Mouse (Mus musculus) limb, embryonic 14.5 days (tissue): ENCODE data around the gene Hepacam2. TPM values are rescaled to one million over a fixed set of nuclear protein-coding genes. Genes with fewer than 3 reads are reported as not detected.
A peak's percentile ranks its signal among the peaks of the same experiment; 100 is the strongest.

Experiments
- ATAC-seq: fragments of 200-750 bp; cut with Nextera tagmentation; 2 replicates; pipeline ENCODE4 v1.8.0; 2017; ENCODE audit warnings: low read depth, moderate number of reproducible peaks, moderate TSS enrichment; ENCODE audit not compliant: low FRiP score
- DNase-seq: peaks from one replicate; pipeline ENCODE4 v3.0.0-alpha.2; 2015; ENCODE audit warnings: low spot score
- H3K27ac ChIP-seq: fragments of 300-500 bp; sonication (generic); replicated peaks from 2 replicates; pipeline ENCODE4 v1.5.1; 2014; ENCODE audit warnings: low read depth, mild to moderate bottlenecking, low read length, moderate library complexity, mixed read lengths
- H3K27me3 ChIP-seq: fragments of 300-500 bp; sonication (generic); 2 replicates; pipeline ENCODE4 v1.6.1; 2014; ENCODE audit warnings: low read length, mixed read lengths; ENCODE audit not compliant: control insufficient read depth, insufficient read depth
- H3K36me3 ChIP-seq: fragments of 300-500 bp; sonication (generic); 2 replicates; pipeline ENCODE4 v1.6.1; 2014; ENCODE audit warnings: mild to moderate bottlenecking, low read length, moderate library complexity, mixed read lengths; ENCODE audit not compliant: control insufficient read depth, insufficient read depth
- H3K4me1 ChIP-seq: fragments of 300-500 bp; sonication (generic); 2 replicates; pipeline ENCODE4 v1.6.1; 2014; ENCODE audit warnings: antibody characterized with exemption, low read length, mixed read lengths; ENCODE audit not compliant: control insufficient read depth, insufficient read depth
- H3K4me2 ChIP-seq: fragments of 300-500 bp; sonication (generic); replicated peaks from 2 replicates; pipeline ENCODE4 v1.6.1; 2014; ENCODE audit warnings: low read depth, mild to moderate bottlenecking, low read length, moderate library complexity; ENCODE audit not compliant: severe bottlenecking
- H3K4me3 ChIP-seq: fragments of 300-500 bp; sonication (generic); replicated peaks from 2 replicates; pipeline ENCODE4 v1.5.1; 2014; ENCODE audit warnings: low read length
- H3K9ac ChIP-seq: fragments of 300-500 bp; sonication (generic); 2 replicates; pipeline ENCODE4 v1.6.1; 2014; ENCODE audit warnings: mild to moderate bottlenecking, low read depth, low read length, moderate library complexity; ENCODE audit not compliant: severe bottlenecking
- H3K9me3 ChIP-seq: fragments of 300-500 bp; sonication (generic); 2 replicates; pipeline ENCODE4 v1.6.1; 2016; ENCODE audit warnings: low read length; ENCODE audit not compliant: control insufficient read depth
- POLR2A ChIP-seq: fragments of 200-500 bp; IDR thresholded peaks from 2 replicates; pipeline ENCODE4 v1.8.0; 2012; ENCODE audit warnings: inconsistent platforms, mild to moderate bottlenecking, moderate library complexity, borderline replicate concordance; ENCODE audit not compliant: insufficient read depth, insufficient read length; ENCODE audit errors: extremely low read depth
- WGBS: fragments of 180-500 bp; shearing (Covaris S2); extraction: QIAGEN DNeasy Blood & Tissue Kit; methylation state at CpG from one replicate; pipeline ENCODE4 v1.1.7; 2014; 5-methylcytosine and 5-hydroxymethylcytosine counted together
- polyA plus RNA-seq, 2 experiments: library from polyadenylated mRNA; depleted of rRNA in 1 of 2; stranded (reverse) in 1 of 2; unstranded in 1 of 2; fragments of >200 nt; fragmentation: Nextera tagmentation in 1 of 2; extraction: Ambion mirVana in 1 of 2; gene quantifications; 2 replicates each; pipeline versions ENCODE4 v1.2.1 to v1.2.3; 2012 to 2014

Hepacam2 gene
- polyA plus RNA-seq, 2 experiments, result 0.34 TPM; not detected in 1

DNA sequence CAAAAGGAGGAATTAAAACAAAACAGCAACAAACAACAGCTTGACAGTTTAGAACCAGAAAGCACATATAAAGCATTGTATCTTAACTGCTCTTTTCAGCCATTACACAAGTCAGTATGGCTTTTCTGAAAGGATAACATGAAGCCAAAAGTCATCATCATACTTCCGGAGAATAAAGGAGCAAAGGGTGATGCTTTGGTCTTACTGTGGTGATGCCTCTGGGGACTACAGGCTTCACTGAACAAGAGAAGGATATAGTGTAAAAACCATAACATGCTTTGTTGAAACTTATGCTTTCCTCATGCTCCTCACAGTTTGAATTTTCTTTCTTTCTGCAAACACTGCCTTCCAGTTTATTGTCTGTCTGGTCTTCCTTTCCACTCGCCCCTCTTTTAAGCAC, 34.5 kb downstream of the Hepacam2 start:
- Histone ChIP-seq H3K9ac (no peak overlapping the region), H3K4me1 (no peaks in the 10 kb centered on the region), H3K4me3 (no peak overlapping the region), H3K9me3 (no peaks in the 10 kb centered on the region), H3K27ac (no peak overlapping the region), H3K36me3 (no peaks in the 10 kb centered on the region), H3K27me3 (no peaks in the 10 kb centered on the region), H3K4me2 (no peak overlapping the region)
- no peak for TF ChIP-seq POLR2A
- DNase-seq (no peak), ATAC-seq (no peak)
- WGBS, result 81% methylated on average over 2 of the region's 2 CpGs

DNA sequence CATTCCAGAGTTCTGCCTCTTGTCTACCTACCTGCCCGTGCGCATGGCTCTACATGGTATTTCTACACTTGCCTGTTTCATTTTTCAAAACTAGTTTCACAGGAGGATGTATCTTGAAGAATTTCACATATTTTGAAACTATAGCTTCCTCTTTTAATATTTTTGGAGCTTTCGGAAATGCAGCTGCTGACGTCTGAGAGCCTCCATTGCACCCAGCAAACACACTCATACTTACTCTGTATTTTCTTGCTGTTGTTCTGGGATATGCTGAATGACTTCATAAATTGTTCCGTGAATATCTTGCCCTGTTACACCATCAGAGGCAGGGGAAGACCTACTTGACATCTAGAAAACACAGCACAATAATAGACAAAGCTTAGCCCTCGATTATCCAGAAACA, 35.1 kb downstream of the Hepacam2 start:
- WGBS, result 52% methylated on average over 6 of the region's 6 CpGs
- no peak for ATAC-seq

DNA sequence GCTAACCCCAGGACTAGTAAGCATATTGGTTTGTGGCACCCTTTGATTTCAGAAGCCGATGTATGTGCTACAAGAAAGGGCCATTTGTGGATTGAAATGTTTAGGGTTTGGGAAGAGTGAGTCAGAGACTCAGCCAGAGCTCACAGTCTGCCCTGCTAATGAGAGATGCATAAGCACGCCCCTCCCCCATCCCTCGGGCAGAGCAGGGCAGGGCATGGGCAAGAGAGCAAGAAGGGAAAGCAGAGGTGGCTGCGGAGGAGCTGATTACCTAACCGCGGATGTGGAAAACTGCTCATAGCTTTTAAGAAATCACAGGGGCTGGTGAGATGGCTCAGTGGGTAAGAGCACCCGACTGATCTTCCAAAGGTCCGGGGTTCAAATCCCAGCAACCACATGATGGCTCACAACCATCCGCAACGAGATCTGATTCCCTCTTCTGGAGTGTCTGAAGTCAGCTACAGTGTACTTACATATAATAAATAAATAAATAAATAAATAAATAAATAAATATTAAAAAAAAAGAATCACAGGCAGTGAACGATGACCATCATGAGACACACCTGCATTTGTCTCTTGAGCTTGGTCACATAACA, 42.1 kb downstream of the Hepacam2 start:
- H3K4me2 ChIP-seq, result no peak overlapping the region
- whole genome bisulfite sequencing, result 59% methylated on average over 11 of the region's 11 CpGs
- H3K9ac ChIP-seq, result no peak overlapping the region
- H3K4me1 ChIP-seq, result no peaks in the 10 kb centered on the region
- no peak overlapping the region for H3K27ac ChIP-seq
- no peak for TF ChIP-seq POLR2A
- H3K9me3 ChIP-seq, result no peaks in the 10 kb centered on the region
- H3K27me3 ChIP-seq, result no peaks in the 10 kb centered on the region
- no peak for ATAC-seq
- no peak for DNase-seq
- no peak overlapping the region for H3K4me3 ChIP-seq
- H3K36me3 ChIP-seq, result no peaks in the 10 kb centered on the region

More for the DNA sequence above, 35.1 kb downstream of the Hepacam2 start:
- H3K36me3 ChIP-seq, result no peaks in the 10 kb centered on the region
- DNase-seq, result no peak
- H3K4me3 ChIP-seq, result no peak overlapping the region
- no peaks in the 10 kb centered on the region for H3K27me3 ChIP-seq
- H3K27ac ChIP-seq, result no peak overlapping the region
- no peaks in the 10 kb centered on the region for H3K4me1 ChIP-seq
- TF ChIP-seq POLR2A, result no peak
- no peak overlapping the region for H3K4me2 ChIP-seq
- no peak overlapping the region for H3K9ac ChIP-seq
- no peaks in the 10 kb centered on the region for H3K9me3 ChIP-seq

DNA sequence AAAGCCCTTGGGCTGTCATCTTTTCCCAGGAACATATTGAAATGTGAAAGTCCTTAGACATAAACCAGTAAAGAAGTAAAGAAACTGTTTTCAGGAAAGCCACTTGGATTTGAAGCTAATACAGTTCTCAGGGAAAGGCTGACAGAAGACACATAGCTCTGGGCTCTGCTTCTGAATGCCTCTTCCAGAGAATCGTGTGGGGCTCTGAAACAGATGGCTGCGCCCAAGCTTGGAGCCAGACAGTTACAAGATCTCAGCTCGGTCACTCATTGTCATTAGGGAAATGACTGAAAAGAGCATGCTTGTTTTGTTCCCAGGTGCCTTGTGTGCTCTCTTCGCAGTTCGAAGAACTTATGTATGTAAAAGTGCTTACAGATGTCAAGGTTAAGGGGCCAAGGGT, 43.7 kb downstream of the Hepacam2 start:
- Histone ChIP-seq H3K9me3 (no peaks in the 10 kb centered on the region), H3K4me2 (no peak overlapping the region), H3K36me3 (no peaks in the 10 kb centered on the region), H3K4me1 (no peaks in the 10 kb centered on the region), H3K27ac (no peak overlapping the region), H3K9ac (no peak overlapping the region), H3K4me3 (no peak overlapping the region), H3K27me3 (no peaks in the 10 kb centered on the region)
- TF ChIP-seq POLR2A, result no peak
- no peak for DNase-seq
- no peak for ATAC-seq
- 35% methylated on average over 5 of the region's 5 CpGs for WGBS

DNA sequence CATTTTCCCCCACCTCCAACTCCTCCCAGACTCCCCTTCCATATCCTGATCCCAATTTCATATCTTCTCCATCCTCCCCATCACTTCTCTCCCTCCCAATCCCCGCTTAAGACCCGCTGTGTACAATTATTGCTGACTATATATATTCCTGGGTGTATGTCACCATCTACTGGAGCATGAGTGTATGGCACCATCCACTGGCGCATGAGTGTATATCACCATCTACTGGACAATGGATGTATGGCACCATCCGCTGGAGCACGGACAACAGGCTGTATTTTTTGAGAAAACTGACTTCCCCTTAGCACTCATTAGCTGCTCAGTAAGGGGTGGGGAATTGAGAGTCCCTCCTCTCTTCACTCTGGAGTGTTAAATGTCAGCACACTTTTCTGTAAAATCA, 50.7 kb downstream of the Hepacam2 start:
- no peak for TF ChIP-seq POLR2A
- Histone ChIP-seq H3K27ac (no peak overlapping the region), H3K4me3 (no peak overlapping the region), H3K27me3 (no peaks in the 10 kb centered on the region), H3K4me1 (no peaks in the 10 kb centered on the region), H3K36me3 (no peaks in the 10 kb centered on the region), H3K9me3 (no peaks in the 10 kb centered on the region), H3K4me2 (no peak overlapping the region), H3K9ac (no peak overlapping the region)
- ATAC-seq, result peak; percentile 53; the same call in 1 of the 2 replicates
- peak; percentile 65 for DNase-seq
- WGBS, result 6% methylated on average over 5 of the region's 5 CpGs

DNA sequence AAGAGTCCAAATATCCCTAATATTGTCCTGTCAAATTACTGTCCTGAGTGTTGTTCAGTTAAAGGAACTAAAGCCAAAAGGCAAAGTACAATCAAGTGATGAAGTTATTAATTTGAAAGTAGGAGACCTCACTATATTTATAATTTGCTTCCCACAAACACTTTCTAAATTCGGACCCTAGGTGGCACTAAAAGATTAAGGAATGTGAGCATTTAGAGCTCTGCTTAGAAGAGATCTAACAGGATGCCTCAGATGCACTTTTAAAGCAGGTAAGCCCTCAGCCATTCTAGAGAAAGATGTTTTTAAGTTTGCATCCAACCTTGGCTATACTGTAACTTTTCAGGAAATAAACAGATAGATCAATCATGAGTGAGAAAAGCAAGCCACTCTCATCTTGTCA, 54.2 kb downstream of the Hepacam2 start:
- Histone ChIP-seq H3K4me1 (no peaks in the 10 kb centered on the region), H3K4me3 (no peak overlapping the region), H3K9ac (no peak overlapping the region), H3K9me3 (no peaks in the 10 kb centered on the region), H3K27ac (no peak overlapping the region), H3K4me2 (no peak overlapping the region), H3K36me3 (no peaks in the 10 kb centered on the region), H3K27me3 (no peaks in the 10 kb centered on the region)
- 19% methylated on average over 1 of the region's 1 CpGs for WGBS
- ATAC-seq, result no peak
- TF ChIP-seq POLR2A, result no peak
- no peak for DNase-seq
